Mouse (Mus musculus): ENCODE measurements at regions not wholly inside any gene's neighbourhood (a gene's known extent, or its start where the extent isn't known, plus 50 kb on each side); places are given as distances from the start of the nearest gene placed in this dataset.

- H3K9me3 ChIP-seq (replicated peaks), result no peaks in the 10 kb centered on the region
- H3K27me3 ChIP-seq (replicated peaks), result peaks cover 56% of the 10 kb centered on the region
- no peak overlapping the region for H3K9ac ChIP-seq
- 62% methylated on average over 5 of the region's 5 CpGs for WGBS (ENCODE audit: insufficient replicate concordance)
- no peak for ATAC-seq
- no peak overlapping the region for H3K4me3 ChIP-seq
- no peak overlapping the region for H3K4me2 ChIP-seq
- H3K4me1 ChIP-seq, result peaks cover 5% of the 10 kb centered on the region
- no peak overlapping the region for H3K27ac ChIP-seq
- no peaks in the 10 kb centered on the region for H3K36me3 ChIP-seq
Observed at GRCm38 (mm10) chr13:101501845-101502284, 266.2 kb downstream of the Pik3r1 start.

GRCm38 (mm10) chr13:101501061-101501460 is 267.0 kb downstream of the Pik3r1 start:
- Histone ChIP-seq H3K9me3 (replicated peaks) (no peaks in the 10 kb centered on the region), H3K4me2 (no peak overlapping the region), H3K27ac (no peak overlapping the region), H3K4me3 (no peak overlapping the region), H3K9ac (no peak overlapping the region), H3K4me1 (peaks cover 5% of the 10 kb centered on the region), H3K36me3 (no peaks in the 10 kb centered on the region), H3K27me3 (replicated peaks) (peaks cover 50% of the 10 kb centered on the region)
- 22% methylated on average over 3 of the region's 3 CpGs for WGBS (ENCODE audit: insufficient replicate concordance)
- no peak for ATAC-seq

GRCm38 (mm10) chr13:101491835-101492234 is 276.2 kb downstream of the Pik3r1 start:
- no peaks in the 10 kb centered on the region for H3K36me3 ChIP-seq
- ATAC-seq, result no peak
- no peak overlapping the region for H3K4me3 ChIP-seq
- no peaks in the 10 kb centered on the region for H3K4me1 ChIP-seq
- H3K27me3 ChIP-seq (replicated peaks), result no peaks in the 10 kb centered on the region
- no peak overlapping the region for H3K4me2 ChIP-seq
- no peak overlapping the region for H3K27ac ChIP-seq
- 49% methylated on average over 3 of the region's 3 CpGs for WGBS (ENCODE audit: insufficient replicate concordance)
- no peak overlapping the region for H3K9ac ChIP-seq
- no peaks in the 10 kb centered on the region for H3K9me3 ChIP-seq (replicated peaks)

DNA sequence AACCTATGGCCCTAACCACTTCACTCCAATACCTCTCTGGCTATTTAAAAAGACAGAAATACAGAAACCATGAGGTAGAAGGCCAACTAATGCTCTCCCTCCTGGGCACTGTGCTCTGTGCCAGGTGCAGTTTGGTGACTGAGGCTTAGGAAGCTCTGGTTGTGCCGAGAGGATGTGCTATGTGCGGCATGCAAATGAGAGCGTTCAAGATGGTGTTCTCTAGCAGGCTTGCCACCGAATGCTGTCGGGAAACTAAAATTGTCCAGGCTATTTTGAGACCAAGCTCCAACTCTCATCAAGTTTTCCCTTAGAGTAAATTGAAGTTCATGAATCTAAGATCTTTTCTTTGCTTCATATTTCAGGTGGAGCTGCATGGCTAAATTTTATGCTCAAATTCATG is 277.1 kb downstream of the Pik3r1 start:
- Histone ChIP-seq H3K9me3 (replicated peaks) (no peaks in the 10 kb centered on the region), H3K4me3 (no peak overlapping the region), H3K4me1 (no peaks in the 10 kb centered on the region), H3K27me3 (replicated peaks) (no peaks in the 10 kb centered on the region), H3K27ac (no peak overlapping the region), H3K36me3 (no peaks in the 10 kb centered on the region), H3K4me2 (no peak overlapping the region), H3K9ac (no peak overlapping the region)
- WGBS (ENCODE audit: insufficient replicate concordance), result 68% methylated on average over 5 of the region's 5 CpGs
- no peak for ATAC-seq

GRCm38 (mm10) chr13:101487621-101488020 is 280.4 kb downstream of the Pik3r1 start:
- Histone ChIP-seq H3K9ac (no peak overlapping the region), H3K27me3 (replicated peaks) (no peaks in the 10 kb centered on the region), H3K4me2 (no peak overlapping the region), H3K36me3 (no peaks in the 10 kb centered on the region), H3K4me3 (no peak overlapping the region), H3K27ac (no peak overlapping the region), H3K4me1 (no peaks in the 10 kb centered on the region), H3K9me3 (replicated peaks) (no peaks in the 10 kb centered on the region)
- WGBS (ENCODE audit: insufficient replicate concordance), result 78% methylated on average over 2 of the region's 2 CpGs
- ATAC-seq, result no peak

DNA sequence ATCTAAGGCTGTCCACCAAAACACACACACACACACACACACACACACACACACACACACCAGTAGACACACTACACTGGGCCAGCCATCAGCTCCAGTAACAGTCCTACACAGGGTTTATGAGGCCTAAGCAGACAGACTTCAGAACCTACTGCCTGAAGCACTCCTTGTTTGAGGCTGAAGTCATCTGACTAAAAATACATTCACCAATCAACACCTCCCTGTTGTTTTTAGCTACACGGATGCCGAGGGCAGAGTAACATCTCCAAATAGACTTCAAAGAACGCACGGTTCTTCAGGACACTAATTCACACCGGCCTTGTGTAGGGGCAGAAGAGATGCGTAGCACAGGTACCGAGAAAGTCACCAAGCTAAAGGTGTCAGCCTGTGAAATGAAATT is 282.2 kb downstream of the Pik3r1 start:
- no peak for ATAC-seq
- WGBS (ENCODE audit: insufficient replicate concordance), result 74% methylated on average over 7 of the region's 7 CpGs
- Histone ChIP-seq H3K27me3 (replicated peaks) (no peaks in the 10 kb centered on the region), H3K36me3 (no peaks in the 10 kb centered on the region), H3K4me1 (no peaks in the 10 kb centered on the region), H3K27ac (no peak overlapping the region), H3K9me3 (replicated peaks) (no peaks in the 10 kb centered on the region), H3K4me3 (no peak overlapping the region), H3K4me2 (no peak overlapping the region), H3K9ac (no peak overlapping the region)

GRCm38 (mm10) chr13:101483816-101484215 is 284.2 kb downstream of the Pik3r1 start:
- Histone ChIP-seq H3K36me3 (no peaks in the 10 kb centered on the region), H3K9me3 (replicated peaks) (no peaks in the 10 kb centered on the region), H3K9ac (no peak overlapping the region), H3K4me3 (no peak overlapping the region), H3K4me1 (no peaks in the 10 kb centered on the region), H3K27me3 (replicated peaks) (no peaks in the 10 kb centered on the region), H3K27ac (no peak overlapping the region), H3K4me2 (no peak overlapping the region)
- ATAC-seq, result no peak
- 54% methylated on average over 3 of the region's 3 CpGs for WGBS (ENCODE audit: insufficient replicate concordance)

DNA sequence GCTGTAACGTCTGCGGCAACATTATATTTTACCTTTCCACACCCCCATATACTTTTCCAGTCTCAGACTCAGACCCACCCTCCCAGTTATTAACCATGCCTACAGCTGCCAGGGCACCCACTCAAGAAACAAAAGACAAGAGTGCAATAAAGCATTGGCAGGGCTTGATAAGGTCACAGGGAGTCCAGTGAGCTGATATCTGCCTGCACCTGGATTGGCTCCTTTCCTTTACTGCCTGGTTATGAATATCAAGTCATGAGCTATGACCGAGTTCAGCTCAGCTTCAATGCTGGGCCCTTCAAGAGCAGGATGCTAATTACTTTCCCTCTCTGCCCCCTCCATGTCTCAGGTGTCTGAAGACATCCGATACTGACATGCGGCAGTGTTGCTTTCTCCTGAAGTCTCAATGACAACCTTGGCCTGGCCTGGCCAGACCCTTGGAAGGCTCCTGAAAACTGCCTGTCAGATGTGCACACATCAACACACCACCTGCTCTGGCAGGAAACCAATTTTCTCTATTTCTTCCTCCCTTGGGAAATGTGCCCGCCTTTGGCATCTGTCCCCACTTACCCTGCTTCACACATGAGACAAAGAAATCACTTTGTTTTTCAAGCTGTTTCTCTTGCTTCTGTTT is 286.3 kb downstream of the Pik3r1 start:
- Histone ChIP-seq H3K9me3 (replicated peaks) (no peaks in the 10 kb centered on the region), H3K27me3 (replicated peaks) (no peaks in the 10 kb centered on the region), H3K4me2 (no peak overlapping the region), H3K4me3 (no peak overlapping the region), H3K36me3 (no peaks in the 10 kb centered on the region), H3K9ac (no peak overlapping the region), H3K27ac (no peak overlapping the region), H3K4me1 (no peaks in the 10 kb centered on the region)
- no peak for ATAC-seq
- WGBS (ENCODE audit: insufficient replicate concordance), result 72% methylated on average over 6 of the region's 6 CpGs

DNA sequence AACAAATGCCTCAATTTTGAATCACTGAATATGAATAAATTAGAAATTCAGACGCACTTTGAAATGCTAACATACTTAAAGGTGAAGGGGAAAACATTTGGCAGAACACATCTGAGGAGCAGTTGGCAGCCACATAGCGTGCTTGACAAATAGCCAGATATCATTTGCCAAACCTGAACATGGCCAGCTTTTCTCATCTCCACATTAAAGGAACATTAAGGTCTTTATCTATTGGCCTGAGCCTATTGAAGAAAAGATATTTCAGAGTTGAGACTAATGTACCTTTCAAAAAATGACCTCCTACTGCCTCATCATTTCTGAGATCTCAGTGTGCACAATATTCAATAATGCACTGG is 288.7 kb downstream of the Pik3r1 start:
- 63% methylated on average over 2 of the region's 2 CpGs for WGBS (ENCODE audit: insufficient replicate concordance)
- Histone ChIP-seq H3K4me1 (no peaks in the 10 kb centered on the region), H3K27me3 (replicated peaks) (no peaks in the 10 kb centered on the region), H3K36me3 (no peaks in the 10 kb centered on the region), H3K9ac (no peak overlapping the region), H3K4me3 (no peak overlapping the region), H3K9me3 (replicated peaks) (no peaks in the 10 kb centered on the region), H3K4me2 (no peak overlapping the region), H3K27ac (no peak overlapping the region)
- ATAC-seq, result no peak

GRCm38 (mm10) chr13:101478608-101479296 is 289.3 kb downstream of the Pik3r1 start:
- Histone ChIP-seq H3K9me3 (replicated peaks) (no peaks in the 10 kb centered on the region), H3K4me3 (no peak overlapping the region), H3K36me3 (no peaks in the 10 kb centered on the region), H3K4me1 (no peaks in the 10 kb centered on the region), H3K4me2 (no peak overlapping the region), H3K27me3 (replicated peaks) (no peaks in the 10 kb centered on the region), H3K9ac (no peak overlapping the region), H3K27ac (no peak overlapping the region)
- 50% methylated on average over 4 of the region's 4 CpGs for WGBS (ENCODE audit: insufficient replicate concordance)
- ATAC-seq, result no peak

DNA sequence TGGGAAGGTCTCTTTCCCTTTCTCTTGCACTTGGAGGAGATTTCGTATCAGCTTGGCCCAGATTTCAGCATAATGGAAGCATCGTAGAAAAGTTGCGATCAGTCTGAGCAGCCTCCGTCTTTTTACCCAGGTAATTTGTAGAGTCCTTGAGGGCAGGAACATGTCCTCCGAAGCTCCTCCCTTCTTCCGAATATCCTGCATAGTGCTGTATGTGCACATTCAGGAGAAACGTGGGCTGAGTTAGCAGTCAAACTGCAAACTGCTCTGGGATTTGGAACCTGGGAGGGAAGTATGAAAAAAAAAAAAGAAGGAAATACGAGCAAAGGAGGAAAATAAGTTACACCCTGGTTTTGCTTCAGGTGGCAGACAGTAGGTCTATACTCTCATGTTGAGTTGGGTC is 294.7 kb downstream of the Pik3r1 start:
- no peak for ATAC-seq
- Histone ChIP-seq H3K27me3 (replicated peaks) (no peaks in the 10 kb centered on the region), H3K4me1 (no peaks in the 10 kb centered on the region), H3K27ac (no peak overlapping the region), H3K4me3 (no peak overlapping the region), H3K4me2 (no peak overlapping the region), H3K9me3 (replicated peaks) (no peaks in the 10 kb centered on the region), H3K36me3 (no peaks in the 10 kb centered on the region), H3K9ac (no peak overlapping the region)
- 66% methylated on average over 8 of the region's 8 CpGs for WGBS (ENCODE audit: insufficient replicate concordance)

DNA sequence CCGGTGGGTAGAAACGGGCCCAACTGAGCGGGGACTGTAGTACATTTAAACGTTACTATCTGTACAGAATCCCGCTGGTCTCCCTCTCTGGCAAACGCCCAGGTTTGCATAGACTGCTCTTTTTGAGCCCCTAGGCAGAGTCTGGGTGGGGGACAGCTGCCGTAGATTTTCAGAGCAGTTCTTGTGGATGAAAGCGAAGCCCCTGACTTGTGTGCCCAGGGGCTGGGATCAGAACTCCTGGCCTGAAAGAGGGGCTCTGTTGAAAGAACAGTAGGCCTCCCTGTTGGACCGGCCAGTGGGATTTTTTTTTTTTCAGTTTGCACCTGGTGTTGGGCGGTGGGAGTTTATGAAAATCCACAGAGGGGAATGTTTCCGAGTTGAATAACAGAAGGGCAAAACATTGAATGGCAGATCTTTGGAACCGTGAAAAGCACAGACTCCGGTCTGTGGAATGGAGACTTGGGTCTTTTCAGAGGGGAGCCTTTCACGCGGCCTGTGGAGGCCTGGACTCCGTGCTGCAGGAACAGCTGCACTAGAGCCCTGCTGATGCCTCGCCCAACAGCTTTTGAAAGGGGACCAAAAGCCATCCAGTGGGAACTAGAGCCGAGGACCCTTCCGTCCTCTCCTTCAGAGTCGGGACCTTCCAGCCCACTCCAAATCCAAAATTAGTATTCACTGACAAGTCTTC is 297.3 kb downstream of the Pik3r1 start:
- Histone ChIP-seq H3K4me2 (no peak overlapping the region), H3K36me3 (no peaks in the 10 kb centered on the region), H3K4me1 (no peaks in the 10 kb centered on the region), H3K4me3 (no peak overlapping the region), H3K27me3 (replicated peaks) (no peaks in the 10 kb centered on the region), H3K27ac (no peak overlapping the region), H3K9ac (no peak overlapping the region), H3K9me3 (replicated peaks) (no peaks in the 10 kb centered on the region)
- no peak for ATAC-seq
- WGBS (ENCODE audit: insufficient replicate concordance), result 77% methylated on average over 20 of the region's 20 CpGs
